Mouse (Mus musculus): Measurements from ENCODE around the gene Pou2f1. TPM values are rescaled to one million over a fixed set of nuclear protein-coding genes. Genes with fewer than 3 reads are reported as not detected.

Gene Pou2f1
- total and polyA plus RNA-seq, 3 experiments = 7.6 to 11.4 (median 8.2) TPM

GRCm38 (mm10) chr1:165845366-165845765, 157.1 kb downstream of the Pou2f1 start:
- Histone ChIP-seq H3K9ac (ENCODE audit: low read depth, low read length) (peak overlapping the region; percentile 79), H3K4me3 (peak overlapping the region; percentile 52), H3K27ac (peak overlapping the region; percentile 85), H3K79me2 (replicated peaks; ENCODE audit: control insufficient read depth, insufficient read depth, low read length) (no peaks in the 10 kb centered on the region), H3K27me3 (ENCODE audit: control insufficient read depth, insufficient read depth, low read length) (no peaks in the 10 kb centered on the region), H3K36me3 (ENCODE audit: control insufficient read depth, insufficient read depth, low read length) (no peaks in the 10 kb centered on the region), H3K4me1 (ENCODE audit: control insufficient read depth, insufficient read depth, low read length) (peaks cover 11% of the 10 kb centered on the region)
- intact Hi-C loops (cut with DNase I) = loop anchor here (10.0 kb wide), 1 partner anchor 181 kb away; no protein-coding TSS in a partner anchor
- no peak for TF ChIP-seq POLR2A (IDR thresholded peaks at IDR 0.05; ENCODE audit: insufficient read depth, low read depth, low read length)
- no peak for TF ChIP-seq EP300 (IDR thresholded peaks at IDR 0.05; ENCODE audit: insufficient read depth, low read depth, low read length)
- TF ChIP-seq CTCF (IDR thresholded peaks at IDR 0.05) = no peak
- WGBS = 7% methylated on average over 14 of the region's 14 CpGs
- DNase-seq = peak; percentile 44 to 46

- TF ChIP-seq EP300 (IDR thresholded peaks at IDR 0.05; ENCODE audit: insufficient read depth, low read depth, low read length) = no peak
Measured at GRCm38 (mm10) chr1:165844956-165845355, 157.5 kb downstream of the Pou2f1 start.

DNA sequence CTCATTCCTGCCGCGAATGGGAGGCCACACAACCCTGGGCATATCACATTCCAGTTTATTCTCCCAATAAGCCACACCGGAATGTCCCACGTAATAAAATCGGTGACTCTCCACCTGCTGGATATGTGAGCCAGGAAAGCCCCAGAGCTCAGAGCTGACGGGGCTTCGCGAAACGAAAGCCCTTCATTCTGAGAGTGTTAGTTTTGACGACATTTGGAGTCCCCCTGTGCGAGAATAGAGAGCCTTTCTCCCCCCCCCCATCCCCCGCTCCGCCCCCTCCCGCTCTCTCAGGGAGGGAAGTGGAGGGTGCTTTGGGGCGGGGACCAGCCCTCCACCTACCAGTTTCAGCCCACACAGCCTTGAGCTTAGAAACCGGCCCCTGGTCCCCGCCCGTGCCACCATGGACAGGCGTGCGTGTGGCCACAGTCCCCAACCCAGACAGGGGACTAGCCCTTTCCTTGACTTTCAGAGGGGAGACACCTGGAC, 158.0 kb downstream of the Pou2f1 start:
- intact Hi-C loops (cut with DNase I) = loop anchor here (10.0 kb wide), 1 partner anchor 180 kb away; no protein-coding TSS in a partner anchor
- H3K79me2 ChIP-seq (replicated peaks; ENCODE audit: control insufficient read depth, insufficient read depth, low read length) = no peaks in the 10 kb centered on the region
- TF ChIP-seq CTCF (IDR thresholded peaks at IDR 0.05) (no peak), EP300 (IDR thresholded peaks at IDR 0.05; ENCODE audit: insufficient read depth, low read depth, low read length) (no peak), POLR2A (IDR thresholded peaks at IDR 0.05; ENCODE audit: insufficient read depth, low read depth, low read length) (peak; percentile 64; the same call in 1 of the 2 replicates)
- H3K4me3 ChIP-seq = peak overlapping the region; percentile 52
- no peaks in the 10 kb centered on the region for H3K36me3 ChIP-seq (ENCODE audit: control insufficient read depth, insufficient read depth, low read length)
- 6% methylated on average over 19 of the region's 20 CpGs for WGBS
- peaks cover 4% of the 10 kb centered on the region for H3K4me1 ChIP-seq (ENCODE audit: control insufficient read depth, insufficient read depth, low read length)
- H3K9ac ChIP-seq (ENCODE audit: low read depth, low read length) = peak overlapping the region; percentile 79
- H3K27me3 ChIP-seq (ENCODE audit: control insufficient read depth, insufficient read depth, low read length) = no peaks in the 10 kb centered on the region
- peak overlapping the region; percentile 85 for H3K27ac ChIP-seq
- peak; percentile 55 to 56 for DNase-seq

More at GRCm38 (mm10) chr1:165844956-165845355, 157.5 kb downstream of the Pou2f1 start:
- Histone ChIP-seq H3K4me1 (ENCODE audit: control insufficient read depth, insufficient read depth, low read length) (peaks cover 8% of the 10 kb centered on the region), H3K9ac (ENCODE audit: low read depth, low read length) (peak overlapping the region; percentile 79), H3K36me3 (ENCODE audit: control insufficient read depth, insufficient read depth, low read length) (no peaks in the 10 kb centered on the region), H3K79me2 (replicated peaks; ENCODE audit: control insufficient read depth, insufficient read depth, low read length) (no peaks in the 10 kb centered on the region), H3K27ac (peak overlapping the region; percentile 85), H3K4me3 (peak overlapping the region; percentile 52), H3K27me3 (ENCODE audit: control insufficient read depth, insufficient read depth, low read length) (no peaks in the 10 kb centered on the region)
- 1% methylated on average over 22 of the region's 26 CpGs for WGBS
- DNase-seq = peak; percentile 47 to 50
- intact Hi-C loops (cut with DNase I) = loop anchor here (10.0 kb wide), 1 partner anchor 180 kb away; no protein-coding TSS in a partner anchor

- intact Hi-C loops (cut with DNase I) = loop anchor here (10.0 kb wide), 1 partner anchor 179 kb away; no protein-coding TSS in a partner anchor
- Histone ChIP-seq H3K9ac (ENCODE audit: low read depth, low read length) (no peak overlapping the region), H3K79me2 (replicated peaks; ENCODE audit: control insufficient read depth, insufficient read depth, low read length) (no peaks in the 10 kb centered on the region), H3K27ac (no peak overlapping the region; the same call in 1 of the 2 replicates), H3K4me3 (no peak overlapping the region), H3K27me3 (ENCODE audit: control insufficient read depth, insufficient read depth, low read length) (no peaks in the 10 kb centered on the region), H3K36me3 (ENCODE audit: control insufficient read depth, insufficient read depth, low read length) (no peaks in the 10 kb centered on the region), H3K4me1 (ENCODE audit: control insufficient read depth, insufficient read depth, low read length) (no peaks in the 10 kb centered on the region)
- DNase-seq = no peak
- WGBS = 76% methylated on average over 3 of the region's 3 CpGs
- no peak for TF ChIP-seq POLR2A (IDR thresholded peaks at IDR 0.05; ENCODE audit: insufficient read depth, low read depth, low read length)
- TF ChIP-seq EP300 (IDR thresholded peaks at IDR 0.05; ENCODE audit: insufficient read depth, low read depth, low read length) = no peak
- no peak for TF ChIP-seq CTCF (IDR thresholded peaks at IDR 0.05)
Measured at GRCm38 (mm10) chr1:165843586-165843985, 158.9 kb downstream of the Pou2f1 start.

DNA sequence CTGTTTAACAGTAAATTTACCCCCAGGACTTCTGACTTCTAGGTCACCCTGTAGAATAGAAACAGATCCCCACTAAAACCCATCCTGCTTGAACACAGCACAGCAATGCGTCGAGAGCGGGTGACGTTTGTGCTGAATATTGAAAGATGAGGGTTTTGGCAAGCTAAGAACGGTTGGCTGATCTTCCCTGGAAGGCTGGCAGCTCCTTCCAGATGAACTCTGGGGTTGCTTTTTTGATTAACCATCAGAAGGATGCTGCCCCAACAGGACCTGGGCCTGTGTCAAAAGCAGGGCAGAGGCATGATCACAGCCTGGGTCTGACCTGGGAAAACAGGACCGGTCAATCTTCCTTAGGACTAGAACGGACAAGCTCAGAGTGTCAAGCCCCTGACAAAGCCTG, 160.3 kb downstream of the Pou2f1 start:
- Histone ChIP-seq H3K4me1 (ENCODE audit: control insufficient read depth, insufficient read depth, low read length) (peaks cover 4% of the 10 kb centered on the region), H3K36me3 (ENCODE audit: control insufficient read depth, insufficient read depth, low read length) (peaks cover 3% of the 10 kb centered on the region; the same call in 1 of the 2 replicates), H3K9ac (ENCODE audit: low read depth, low read length) (no peak overlapping the region), H3K27me3 (ENCODE audit: control insufficient read depth, insufficient read depth, low read length) (no peaks in the 10 kb centered on the region), H3K79me2 (replicated peaks; ENCODE audit: control insufficient read depth, insufficient read depth, low read length) (no peaks in the 10 kb centered on the region), H3K4me3 (no peak overlapping the region), H3K27ac (no peak overlapping the region)
- no peak for TF ChIP-seq POLR2A (IDR thresholded peaks at IDR 0.05; ENCODE audit: insufficient read depth, low read depth, low read length)
- no peak for TF ChIP-seq CTCF (IDR thresholded peaks at IDR 0.05)
- TF ChIP-seq EP300 (IDR thresholded peaks at IDR 0.05; ENCODE audit: insufficient read depth, low read depth, low read length) = no peak
- intact Hi-C loops (cut with DNase I) = loop anchor here (10.0 kb wide), 1 partner anchor 177 kb away; no protein-coding TSS in a partner anchor
- WGBS = 88% methylated on average over 7 of the region's 7 CpGs
- DNase-seq = no peak

DNA sequence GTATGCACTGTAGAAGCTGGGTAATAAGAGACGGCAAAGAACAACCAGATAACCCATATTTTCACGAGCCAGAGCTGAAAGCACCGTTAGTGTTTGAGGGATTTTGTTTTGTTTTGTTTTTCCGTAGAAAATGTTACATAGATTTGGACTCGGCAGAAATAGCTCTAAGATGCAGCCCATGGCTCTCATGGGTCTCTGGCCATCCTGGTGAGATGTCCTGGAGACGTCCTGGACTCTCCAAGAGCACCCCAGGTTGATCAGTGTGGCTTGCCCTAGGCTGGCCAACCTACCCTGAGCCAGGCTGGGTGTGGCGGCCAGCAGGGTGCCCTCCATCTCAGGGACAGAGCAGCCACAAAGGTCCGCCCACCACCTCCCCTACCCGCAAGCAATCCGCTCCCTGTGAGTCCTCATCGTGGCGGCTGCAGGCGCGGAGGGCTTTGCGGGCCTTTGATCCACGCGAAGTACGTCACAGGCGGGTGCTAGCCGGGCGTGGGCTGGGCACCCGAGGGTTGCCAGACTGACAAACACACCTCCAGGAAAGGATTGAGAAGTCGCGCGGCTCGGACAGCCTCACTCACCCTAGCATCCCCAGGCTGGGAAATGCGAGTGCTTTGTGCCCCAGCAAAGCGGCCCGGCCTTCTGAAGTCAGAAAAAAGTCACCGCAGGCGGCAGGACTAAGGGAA, 161.8 kb downstream of the Pou2f1 start:
- H3K27ac ChIP-seq = peak overlapping the region; percentile 55

More for the DNA sequence above, 161.8 kb downstream of the Pou2f1 start:
- no peaks in the 10 kb centered on the region for H3K79me2 ChIP-seq (replicated peaks; ENCODE audit: control insufficient read depth, insufficient read depth, low read length)
- peak in 1 of 2 experiments; percentile 21 for DNase-seq
- H3K36me3 ChIP-seq (ENCODE audit: control insufficient read depth, insufficient read depth, low read length) = peaks cover 3% of the 10 kb centered on the region; the same call in 1 of the 2 replicates
- peak overlapping the region; percentile 76 for H3K9ac ChIP-seq (ENCODE audit: low read depth, low read length)
- no peaks in the 10 kb centered on the region for H3K27me3 ChIP-seq (ENCODE audit: control insufficient read depth, insufficient read depth, low read length)
- intact Hi-C loops (cut with DNase I) = loop anchor here (10.0 kb wide), 1 partner anchor 176 kb away; no protein-coding TSS in a partner anchor
- peaks cover 11% of the 10 kb centered on the region for H3K4me1 ChIP-seq (ENCODE audit: control insufficient read depth, insufficient read depth, low read length)
- peak overlapping the region; percentile 32 for H3K4me3 ChIP-seq
- WGBS = 19% methylated on average over 31 of the region's 31 CpGs
- TF ChIP-seq EP300 (IDR thresholded peaks at IDR 0.05; ENCODE audit: insufficient read depth, low read depth, low read length) = no peak
- no peak for TF ChIP-seq POLR2A (IDR thresholded peaks at IDR 0.05; ENCODE audit: insufficient read depth, low read depth, low read length)
- TF ChIP-seq CTCF (IDR thresholded peaks at IDR 0.05) = no peak
